Mouse (Mus musculus) embryonic fibroblast, embryonic 13.5 days (primary cell): ENCODE measurements around the gene Wdr27. TPM values are rescaled to one million over a fixed set of nuclear protein-coding genes. Genes with fewer than 3 reads are reported as not detected.
"Not testable (repeated sequence)": the region's sequence is repeated elsewhere in the genome, so short reads cannot be mapped to it uniquely, and the experiment has no call there.

Source experiments
- H3K27ac ChIP-seq: 2 replicates; pipeline ENCODE4 v1.5.1; 2012; ENCODE audit warnings: low read length, control low read depth, inconsistent platforms; ENCODE audit not compliant: insufficient read depth
- H3K4me1 ChIP-seq: 2 replicates; pipeline ENCODE4 v1.6.1; 2011; ENCODE audit warnings: low read length; ENCODE audit not compliant: control insufficient read depth, insufficient read depth
- H3K4me3 ChIP-seq: 2 replicates; pipeline ENCODE4 v1.5.1; 2011; ENCODE audit warnings: mild to moderate bottlenecking, control low read depth, low read length; ENCODE audit not compliant: insufficient read depth
- CTCF ChIP-seq: IDR thresholded peaks from 2 replicates; pipeline ENCODE4 v1.5.1; 2011; ENCODE audit warnings: mild to moderate bottlenecking, control low read depth, low read length, moderate library complexity, borderline replicate concordance; ENCODE audit not compliant: insufficient read depth
- POLR2A ChIP-seq: IDR thresholded peaks from 2 replicates; pipeline ENCODE4 v1.6.1; 2011; ENCODE audit warnings: low read depth, mild to moderate bottlenecking, control low read depth, low read length, moderate library complexity
- polyA plus RNA-seq: library from polyadenylated mRNA; stranded (reverse); fragments of >200 nt; gene quantifications from 2 replicates; pipeline ENCODE4 v1.2.4, GENCODE M21; 2011; ENCODE audit warnings: low read depth; ENCODE audit not compliant: missing spikeins, insufficient read length

Wdr27 gene
- polyA plus RNA-seq, 1 experiment = 3.3 TPM

DNA sequence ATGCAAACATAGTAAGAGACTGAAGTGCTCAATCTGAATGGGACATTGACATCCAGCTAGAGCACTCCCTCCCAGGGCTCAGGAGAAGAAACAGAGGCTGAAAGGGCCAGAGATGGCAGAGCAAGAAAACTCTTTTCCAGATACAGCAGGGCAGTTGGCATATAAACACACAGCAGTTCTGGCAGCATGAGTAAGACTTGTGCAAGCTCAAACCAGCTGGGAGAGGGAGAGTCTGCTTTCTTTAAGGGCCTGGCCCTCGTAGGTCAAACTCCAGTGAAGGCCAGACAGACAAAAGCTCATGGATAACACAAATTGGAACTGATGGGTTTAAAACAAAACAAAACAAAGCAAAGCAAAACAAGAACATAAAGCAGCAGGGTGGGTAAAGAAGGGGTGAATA is 36.3 kb downstream of the Wdr27 start:
- no peak for TF ChIP-seq POLR2A
- TF ChIP-seq CTCF = no peak
- no peak overlapping the region for H3K4me3 ChIP-seq
- H3K27ac ChIP-seq = no peak overlapping the region
- peaks cover 5% of the 10 kb centered on the region for H3K4me1 ChIP-seq

DNA sequence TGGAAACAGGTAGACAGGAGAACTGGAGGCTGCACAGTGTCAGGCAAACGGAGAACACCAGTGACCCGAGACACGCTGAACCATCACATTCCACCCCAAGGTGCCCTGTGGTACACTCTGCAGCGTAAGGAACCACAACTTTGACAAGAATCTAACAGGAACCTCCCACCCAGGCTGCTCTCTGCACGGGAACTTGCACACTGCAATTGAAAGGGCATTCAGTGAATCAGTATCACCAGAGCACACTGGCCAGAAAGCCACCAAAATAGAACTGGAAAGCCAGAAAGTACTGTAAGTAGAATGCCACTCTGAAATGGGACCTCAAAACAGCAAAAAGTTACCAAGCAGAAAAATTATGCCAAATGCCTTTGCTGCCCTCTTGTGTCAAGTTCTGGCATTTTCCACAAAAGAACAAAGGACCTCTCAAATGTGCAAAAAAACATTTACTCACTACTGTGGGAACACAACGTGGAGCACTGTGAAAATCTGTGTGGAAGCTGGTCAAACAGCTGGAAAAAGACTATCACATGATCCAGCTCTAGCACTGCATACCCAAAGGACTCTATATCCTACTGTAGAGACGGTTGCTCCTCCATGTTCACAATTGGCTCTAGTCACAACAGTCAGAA is 38.2 kb downstream of the Wdr27 start:
- Histone ChIP-seq H3K4me1 (peaks cover 5% of the 10 kb centered on the region), H3K4me3 (no peak overlapping the region), H3K27ac (no peak overlapping the region)
- no peak for TF ChIP-seq CTCF
- TF ChIP-seq POLR2A = no peak

DNA sequence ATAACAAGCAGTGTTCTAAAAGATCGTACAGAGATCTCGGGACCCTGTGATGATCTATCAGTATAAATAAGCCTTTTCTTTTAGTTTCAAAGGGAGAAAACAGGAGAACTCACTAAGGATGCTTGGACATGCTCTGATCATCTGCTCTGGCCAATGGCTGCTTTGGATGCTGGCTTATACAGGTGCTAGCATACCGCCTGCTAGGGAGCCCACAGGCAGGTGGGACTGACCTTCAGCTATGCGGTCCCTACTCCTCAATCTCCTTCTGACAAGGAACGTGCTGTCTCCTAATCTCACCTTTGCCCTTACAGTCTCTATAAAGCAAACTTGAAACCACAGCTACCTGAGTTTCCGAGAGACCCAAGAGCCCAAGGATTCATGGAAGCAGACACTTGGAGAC is 38.8 kb downstream of the Wdr27 start:
- Histone ChIP-seq H3K27ac (no peak overlapping the region), H3K4me3 (no peak overlapping the region), H3K4me1 (peaks cover 5% of the 10 kb centered on the region)
- TF ChIP-seq CTCF (no peak), POLR2A (no peak)

- H3K4me3 ChIP-seq = no peak overlapping the region
- H3K27ac ChIP-seq = no peak overlapping the region
- TF ChIP-seq CTCF (no peak), POLR2A (no peak)
- peaks cover 5% of the 10 kb centered on the region for H3K4me1 ChIP-seq
Measured at GRCm38 (mm10) chr17:14903212-14903611, 39.7 kb downstream of the Wdr27 start.

DNA sequence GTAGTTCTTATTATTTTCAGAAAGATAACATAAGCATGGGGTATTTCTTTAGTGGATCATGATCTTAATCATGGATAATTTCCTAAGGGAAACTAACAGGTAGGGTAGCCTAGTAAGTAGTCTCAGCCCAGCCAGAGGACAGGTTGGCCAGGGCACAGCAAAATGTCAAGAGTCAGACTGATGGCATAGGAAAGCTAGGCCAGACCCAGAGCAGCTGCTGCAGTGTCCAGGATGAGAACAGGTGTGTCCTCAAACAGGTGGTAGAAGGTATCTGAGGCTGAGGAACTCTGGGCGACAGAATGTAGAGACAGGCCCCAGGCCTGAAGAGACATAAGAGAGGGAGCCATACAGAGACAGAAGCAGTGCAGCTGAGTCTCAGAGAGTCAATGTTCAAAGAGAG is 44.0 kb downstream of the Wdr27 start:
- no peak overlapping the region for H3K4me3 ChIP-seq
- H3K4me1 ChIP-seq = no peaks in the 10 kb centered on the region
- TF ChIP-seq POLR2A (no peak), CTCF (no peak)
- no peak overlapping the region for H3K27ac ChIP-seq

DNA sequence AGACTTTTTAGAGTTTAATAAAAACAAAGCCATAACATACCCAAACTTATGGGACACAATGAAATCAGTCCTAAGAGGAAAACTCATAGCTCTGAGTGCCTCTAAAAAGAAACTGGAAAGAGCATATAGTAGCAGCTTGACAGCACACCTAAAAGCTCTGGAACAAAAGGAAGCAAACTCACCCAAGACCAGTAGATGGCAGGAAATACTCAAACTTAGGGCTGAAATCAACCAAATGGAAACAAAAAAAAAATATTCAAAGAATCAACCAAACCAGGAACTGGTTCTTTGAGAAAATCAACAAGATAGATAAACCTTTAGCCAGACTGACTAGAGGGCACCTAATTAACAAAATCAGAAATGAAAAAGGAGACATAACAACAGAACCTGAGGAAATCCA is 47.9 kb downstream of the Wdr27 start:
- H3K27ac ChIP-seq, H3K4me3 ChIP-seq, H3K4me1 ChIP-seq: not testable (repeated sequence)

GRCm38 (mm10) chr17:14886933-14887332 is 56.0 kb downstream of the Wdr27 start:
- peaks cover 7% of the 10 kb centered on the region; the same call in 1 of the 2 replicates for H3K4me1 ChIP-seq
- TF ChIP-seq CTCF (no peak), POLR2A (no peak)
- H3K27ac ChIP-seq = no peak overlapping the region
- no peak overlapping the region for H3K4me3 ChIP-seq

- Histone ChIP-seq H3K27ac (no peak overlapping the region), H3K4me1 (no peaks in the 10 kb centered on the region), H3K4me3 (no peak overlapping the region)
- no peak for TF ChIP-seq CTCF
- no peak for TF ChIP-seq POLR2A
Measured at GRCm38 (mm10) chr17:14874656-14875204, 68.2 kb downstream of the Wdr27 start.

DNA sequence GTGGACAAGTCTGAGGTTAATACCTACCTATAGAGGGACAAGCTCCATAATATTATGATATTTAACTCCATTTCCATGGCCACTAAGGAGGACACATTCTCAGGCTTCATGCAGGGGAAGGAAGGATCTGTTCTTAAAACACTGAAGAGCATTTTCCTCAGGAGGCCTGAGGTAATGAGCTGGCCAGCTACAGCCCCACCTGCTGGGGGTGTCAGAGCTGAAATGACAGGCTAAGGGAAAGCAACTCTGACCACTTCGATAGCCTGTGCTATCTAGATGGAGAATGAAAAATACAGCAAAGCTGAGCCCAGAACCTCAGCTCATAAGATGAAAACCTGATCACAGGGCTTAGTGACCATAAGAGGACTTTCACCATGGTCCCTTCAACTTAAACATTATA is 82.7 kb downstream of the Wdr27 start:
- H3K27ac ChIP-seq = no peak overlapping the region
- TF ChIP-seq CTCF (no peak), POLR2A (no peak)
- peaks cover 6% of the 10 kb centered on the region for H3K4me1 ChIP-seq
- no peak overlapping the region for H3K4me3 ChIP-seq

DNA sequence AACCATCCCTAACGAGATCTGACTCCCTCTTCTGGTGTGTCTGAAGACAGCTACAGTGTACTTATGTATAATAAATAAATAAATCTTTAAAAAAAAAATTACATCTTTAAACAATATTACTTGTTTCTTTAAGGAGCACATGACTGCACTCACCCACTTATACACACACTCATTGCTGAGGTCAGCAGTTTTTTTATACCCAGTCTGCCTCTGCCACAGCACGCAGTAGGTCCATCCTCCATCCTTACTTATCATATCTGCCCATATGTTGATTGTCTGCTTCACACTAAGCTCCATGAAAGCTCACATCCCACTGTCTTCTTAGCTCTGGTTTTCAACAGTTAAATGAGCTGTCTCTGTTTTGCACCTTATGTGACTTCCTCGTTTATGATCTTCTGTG is 95.2 kb downstream of the Wdr27 start:
- Histone ChIP-seq H3K27ac (no peak overlapping the region), H3K4me1 (no peaks in the 10 kb centered on the region), H3K4me3 (no peak overlapping the region)
- no peak for TF ChIP-seq CTCF

GRCm38 (mm10) chr17:14846880-14847279 is 96.1 kb downstream of the Wdr27 start:
- Histone ChIP-seq H3K4me3 (no peak overlapping the region), H3K4me1 (no peaks in the 10 kb centered on the region), H3K27ac (no peak overlapping the region)
- TF ChIP-seq POLR2A (no peak), CTCF (no peak)
